Comparison of ENCODE assay signal across 28 mouse cellular contexts in the genomic region with DNA sequence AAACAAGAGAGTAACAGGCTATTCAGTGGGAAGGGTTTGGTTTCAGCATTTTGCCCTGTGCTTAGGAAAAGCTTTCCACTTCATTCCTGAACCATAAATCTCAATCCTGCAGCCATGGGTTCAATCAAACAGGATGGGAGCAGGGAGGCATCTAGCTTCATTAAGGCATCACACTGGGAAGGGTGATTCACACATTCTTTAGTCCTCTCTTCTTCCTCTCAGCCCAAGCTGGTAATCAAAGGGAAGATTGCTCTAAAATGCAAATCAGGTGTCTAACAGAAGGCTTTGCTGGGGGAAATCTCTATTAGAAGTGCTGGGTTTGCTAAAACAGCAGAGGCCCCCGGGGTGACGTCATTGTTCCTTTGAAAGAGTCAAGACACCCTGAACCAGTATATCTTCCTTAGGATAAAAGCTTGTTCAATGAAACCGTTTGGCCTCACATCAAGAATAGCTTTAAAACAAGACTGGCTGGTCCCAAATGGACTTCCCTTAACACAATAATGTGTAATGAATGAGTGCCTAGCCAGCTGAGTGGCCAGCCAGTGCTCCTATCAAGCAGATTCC.
A peak's percentile ranks its signal among the peaks of the same experiment; 100 is the strongest.
DNase-seq lines count a peak whose midpoint lies in the region; ATAC-seq and TF ChIP-seq lines count a peak whose summit lies in the region.
"Had no signal": no experiment of that assay in that cellular context is flagged by ENCODE, and none has a peak within 500 bp of the region (broad histone marks: within the 10 kb centered on the region; RNA-seq: fewer than 3 reads in every experiment).

No protein-coding gene starts in this region.

- TF ChIP-seq CTCF in brain, embryonic 14.5 days (IDR thresholded peaks at IDR 0.05; ENCODE audit: borderline replicate concordance, extremely low read depth, insufficient read depth, insufficient read length), result no peak

- no peak overlapping the region for H3K9ac ChIP-seq in hindbrain, embryonic 15.5 days
- no peak overlapping the region for H3K9ac ChIP-seq in hindbrain, embryonic 12.5 days
- H3K9ac ChIP-seq: embryonic facial prominence, embryonic 13.5 days; forebrain, embryonic 15.5 days; heart, embryonic 12.5 days; liver, embryonic 15.5 days; lung, embryonic 15.5 days had no signal

- H3K4me1 ChIP-seq in hindbrain, embryonic 15.5 days (replicated peaks), result no peaks in the 10 kb centered on the region
- H3K4me1 ChIP-seq in hindbrain, embryonic 12.5 days, result no peaks in the 10 kb centered on the region
- H3K4me1 ChIP-seq: embryonic facial prominence, embryonic 13.5 days; forebrain, embryonic 15.5 days; heart, embryonic 12.5 days; liver, embryonic 15.5 days; lung, embryonic 15.5 days had no signal

- WGBS in hindbrain, embryonic 15.5 days, result 16% methylated on average over 3 of the region's 3 CpGs
- WGBS in hindbrain, embryonic 12.5 days, result 16% methylated on average over 3 of the region's 3 CpGs

- no peaks in the 10 kb centered on the region for H3K27me3 ChIP-seq in hindbrain, embryonic 15.5 days
- no peaks in the 10 kb centered on the region for H3K27me3 ChIP-seq in hindbrain, embryonic 12.5 days
- H3K27me3 ChIP-seq: embryonic facial prominence, embryonic 13.5 days; forebrain, embryonic 15.5 days; heart, embryonic 12.5 days; liver, embryonic 15.5 days; lung, embryonic 15.5 days had no signal

- no peak overlapping the region for H3K27ac ChIP-seq in hindbrain, embryonic 15.5 days (replicated peaks)
- no peak overlapping the region for H3K27ac ChIP-seq in hindbrain, embryonic 12.5 days
- H3K27ac ChIP-seq: embryonic facial prominence, embryonic 13.5 days; forebrain, embryonic 15.5 days; left cerebral cortex, adult 2 months; liver, embryonic 15.5 days; lung, embryonic 15.5 days; macrophage; midbrain, embryonic 10.5 days had no signal

- H3K9me3 ChIP-seq in hindbrain, embryonic 15.5 days, result no peaks in the 10 kb centered on the region
- no peaks in the 10 kb centered on the region for H3K9me3 ChIP-seq in hindbrain, embryonic 12.5 days (replicated peaks)
- H3K9me3 ChIP-seq: embryonic facial prominence, embryonic 13.5 days; forebrain, embryonic 15.5 days; G1E; heart, embryonic 12.5 days; liver, embryonic 15.5 days; lung, embryonic 15.5 days; midbrain, embryonic 10.5 days had no signal

- ATAC-seq in hindbrain, embryonic 15.5 days (ENCODE audit: low FRiP score, low read depth), result 0 out of 2 replicates have a peak, but pooled peaks have one; percentile 45
- no peak for ATAC-seq in hindbrain, embryonic 12.5 days (ENCODE audit: low FRiP score)
- ATAC-seq: forebrain, embryonic 15.5 days had no signal

- no peak for TF ChIP-seq POLR2A in brain, embryonic 14.5 days (IDR thresholded peaks at IDR 0.05; ENCODE audit: borderline replicate concordance, extremely low read depth, insufficient read depth, insufficient read length, poor library complexity, severe bottlenecking)

- no peak overlapping the region for H3K4me3 ChIP-seq in hindbrain, embryonic 15.5 days
- H3K4me3 ChIP-seq in hindbrain, embryonic 12.5 days, result no peak overlapping the region
- H3K4me3 ChIP-seq: embryonic facial prominence, embryonic 13.5 days; erythroblast, embryonic 14.5 days; forebrain, embryonic 15.5 days; heart, embryonic 12.5 days; left cerebral cortex, adult 2 months; liver, embryonic 15.5 days; lung, embryonic 15.5 days; midbrain, embryonic 10.5 days had no signal

- DNase-seq in Muller cell, postnatal 12 days (ENCODE audit: inconsistent ontology term), result peak; percentile 39
- DNase-seq in brain, embryonic 14.5 days (ENCODE audit: low read depth), result peak; percentile 49
- peak; percentile 38 for DNase-seq in mesoderm, embryonic 11.5 days (ENCODE audit: low read depth, low spot score)
- no peak for DNase-seq in layer of hippocampus, adult 9-11 months
- no peak for DNase-seq in left cerebral cortex, postnatal 14 days (ENCODE audit: low spot score in 2 of 2)
- DNase-seq in thymus, postnatal 25 days, result no peak
- DNase-seq: adrenal gland, postnatal 10 days; cerebellum, adult 8-10 months; gastrocnemius, postnatal 14 days; heart, adult 11 months; heart, postnatal 10 days; kidney, adult 18-20 months; kidney, postnatal 4 days; left cerebral cortex, postnatal 4 days; liver; thymus, adult 18-20 months had no signal

- intact Hi-C loops in left cerebral cortex, postnatal 14 days (cut with DNase I), result no loop called here

- H3K36me3 ChIP-seq in hindbrain, embryonic 15.5 days, result no peaks in the 10 kb centered on the region
- H3K36me3 ChIP-seq in hindbrain, embryonic 12.5 days, result no peaks in the 10 kb centered on the region
- H3K36me3 ChIP-seq: embryonic facial prominence, embryonic 13.5 days; forebrain, embryonic 15.5 days; G1E; heart, embryonic 12.5 days; liver, embryonic 15.5 days; lung, embryonic 15.5 days; midbrain, embryonic 10.5 days had no signal

- no peak overlapping the region for H3K4me2 ChIP-seq in hindbrain, embryonic 15.5 days
- no peak overlapping the region for H3K4me2 ChIP-seq in hindbrain, embryonic 12.5 days (replicated peaks)
- H3K4me2 ChIP-seq: embryonic facial prominence, embryonic 13.5 days; forebrain, embryonic 15.5 days; heart, embryonic 12.5 days; liver, embryonic 15.5 days; lung, embryonic 15.5 days had no signal

Comparison
In these comparisons a context has a peak if more than half of its experiments do, and no peak if none do; other contexts are left out.
1. DNase-seq: peak in Muller cell, postnatal 12 days (single experiment), brain, embryonic 14.5 days (single experiment) and mesoderm, embryonic 11.5 days (single experiment); none in layer of hippocampus, adult 9-11 months (single experiment), left cerebral cortex, postnatal 14 days (0 of 2) and thymus, postnatal 25 days (single experiment).